Mouse (Mus musculus) thymus, adult 2 months (tissue): ENCODE data around the gene Ost4. TPM values are rescaled to one million over a fixed set of nuclear protein-coding genes. Genes with fewer than 3 reads are reported as not detected.

ENCODE experiments used
- DNase-seq: peaks from one replicate; pipeline ENCODE4 v3.0.0; 2021
- H3K27ac ChIP-seq: fragments of 200-500 bp; 2 replicates; pipeline ENCODE4 v1.5.1; 2012; ENCODE audit warnings: low read length, control low read depth; ENCODE audit not compliant: control insufficient read depth, insufficient read depth
- H3K27me3 ChIP-seq: fragments of 200-500 bp; 2 replicates; pipeline ENCODE4 v1.6.1; 2012; ENCODE audit warnings: mild to moderate bottlenecking, low read length, moderate library complexity, mixed read lengths; ENCODE audit not compliant: control insufficient read depth, insufficient read depth
- H3K36me3 ChIP-seq: fragments of 200-500 bp; 2 replicates; pipeline ENCODE4 v1.6.1; 2012; ENCODE audit warnings: mild to moderate bottlenecking, low read length, moderate library complexity; ENCODE audit not compliant: control insufficient read depth, insufficient read depth
- H3K4me1 ChIP-seq: fragments of 200-500 bp; replicated peaks from 2 replicates; pipeline ENCODE4 v1.6.1; 2012; ENCODE audit warnings: low read length; ENCODE audit not compliant: control insufficient read depth, insufficient read depth
- H3K4me3 ChIP-seq: fragments of 200-500 bp; 2 replicates; pipeline ENCODE4 v1.5.1; 2012; ENCODE audit warnings: mild to moderate bottlenecking, low read length, control low read depth, moderate library complexity; ENCODE audit not compliant: control insufficient read depth, insufficient read depth
- CTCF ChIP-seq: fragments of 200-500 bp; IDR thresholded peaks from 2 replicates; pipeline ENCODE4 v1.5.1; 2012; ENCODE audit warnings: mild to moderate bottlenecking, control low read depth, low read length, moderate library complexity, borderline replicate concordance; ENCODE audit not compliant: control insufficient read depth, poor library complexity, insufficient read depth; ENCODE audit errors: extremely low read depth
- POLR2A ChIP-seq: fragments of 200-500 bp; IDR thresholded peaks from 2 replicates; pipeline ENCODE4 v1.6.1; 2012; ENCODE audit warnings: mild to moderate bottlenecking, low read length, control low read depth, moderate library complexity; ENCODE audit not compliant: control insufficient read depth, poor library complexity, insufficient read depth; ENCODE audit errors: extremely low read depth
- WGBS: fragments of 180-500 bp; shearing (Covaris S2); methylation state at CpG from one replicate; pipeline ENCODE4 v1.1.7; 2018; 5-methylcytosine and 5-hydroxymethylcytosine counted together
- polyA plus RNA-seq: library from polyadenylated mRNA; depleted of rRNA; stranded (reverse); fragments of >200 nt; gene quantifications from 2 replicates; pipeline ENCODE4 v1.2.3, GENCODE M21; 2012

Gene Ost4
- polyA plus RNA-seq, 1 experiment = 239 TPM

- no peak for DNase-seq
- Histone ChIP-seq H3K27ac (no peak overlapping the region), H3K4me3 (no peak overlapping the region), H3K4me1 (peaks cover 16% of the 10 kb centered on the region), H3K36me3 (no peaks in the 10 kb centered on the region), H3K27me3 (no peaks in the 10 kb centered on the region)
- WGBS = 88% methylated on average over 19 of the region's 19 CpGs
- TF ChIP-seq CTCF (no peak), POLR2A (no peak)
Measured at GRCm38 (mm10) chr5:30920621-30921020, 13.0 kb upstream of the Ost4 start.

GRCm38 (mm10) chr5:30919831-30920614 lies 12.4 kb upstream of the Ost4 start:
- no peak overlapping the region for H3K4me3 ChIP-seq
- H3K36me3 ChIP-seq = no peaks in the 10 kb centered on the region
- WGBS = 92% methylated on average over 11 of the region's 11 CpGs
- H3K4me1 ChIP-seq = peaks cover 22% of the 10 kb centered on the region
- no peak overlapping the region for H3K27ac ChIP-seq
- H3K27me3 ChIP-seq = no peaks in the 10 kb centered on the region
- no peak for DNase-seq
- TF ChIP-seq POLR2A (no peak), CTCF (no peak)

DNA sequence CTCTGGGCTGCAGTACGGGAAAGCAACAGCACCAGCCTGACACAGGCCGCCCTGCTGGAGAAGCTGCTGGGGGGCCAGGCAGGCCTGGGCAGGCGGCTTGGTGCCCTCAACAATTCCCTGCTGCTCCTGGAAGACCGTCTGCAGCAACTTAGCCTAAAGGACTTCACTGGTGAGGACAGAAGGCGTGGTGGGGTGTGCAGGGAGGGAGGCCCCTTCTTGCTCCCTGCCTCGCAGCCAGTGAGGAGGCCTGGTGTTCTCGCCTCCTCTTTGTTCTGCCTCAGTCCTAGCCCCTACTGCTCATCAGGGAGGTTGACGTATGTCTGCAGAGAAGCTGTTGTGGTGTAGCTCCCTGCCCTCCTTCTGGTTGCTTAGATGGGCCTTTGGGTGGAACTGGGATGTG lies 11.1 kb upstream of the Ost4 start:
- no peak for DNase-seq
- 98% methylated on average over 8 of the region's 8 CpGs for WGBS
- H3K36me3 ChIP-seq = no peaks in the 10 kb centered on the region
- peaks cover 36% of the 10 kb centered on the region for H3K4me1 ChIP-seq
- no peak overlapping the region for H3K4me3 ChIP-seq
- H3K27me3 ChIP-seq = no peaks in the 10 kb centered on the region
- no peak for TF ChIP-seq CTCF
- TF ChIP-seq POLR2A = no peak
- H3K27ac ChIP-seq = no peak overlapping the region

DNA sequence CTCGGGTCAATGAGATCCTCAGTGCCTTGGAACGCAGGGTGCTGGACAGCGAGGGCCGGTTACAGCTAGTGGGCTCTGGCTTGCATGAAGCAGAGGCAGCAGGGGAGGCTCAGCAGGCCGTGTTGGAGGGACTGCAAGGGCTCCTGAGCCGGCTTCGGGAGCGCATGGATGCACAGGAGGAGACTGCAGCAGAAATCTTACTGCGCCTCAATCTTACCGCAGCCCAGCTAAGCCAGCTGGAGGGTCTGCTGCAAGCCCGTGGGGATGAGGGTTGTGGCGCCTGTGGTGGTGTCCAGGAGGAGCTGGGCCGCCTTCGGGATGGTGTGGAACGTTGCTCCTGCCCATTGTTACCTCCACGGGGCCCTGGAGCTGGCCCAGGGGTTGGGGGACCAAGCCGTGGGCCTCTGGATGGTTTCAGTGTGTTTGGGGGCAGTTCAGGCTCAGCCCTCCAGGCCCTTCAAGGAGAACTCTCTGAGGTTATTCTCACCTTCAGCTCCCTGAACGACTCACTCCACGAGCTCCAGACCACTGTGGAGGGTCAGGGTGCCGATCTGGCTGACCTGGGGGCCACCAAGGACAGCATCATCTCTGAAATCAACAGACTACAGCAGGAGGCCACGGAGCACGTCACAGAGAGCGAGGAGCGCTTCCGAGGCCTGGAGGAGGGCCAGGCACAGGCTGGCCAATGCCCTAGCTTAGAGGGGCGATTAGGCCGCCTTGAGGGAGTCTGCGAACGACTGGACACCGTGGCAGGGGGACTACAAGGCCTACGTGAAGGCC lies 10.5 kb upstream of the Ost4 start:
- 97% methylated on average over 31 of the region's 31 CpGs for WGBS
- no peak overlapping the region for H3K4me3 ChIP-seq
- no peak for DNase-seq
- H3K4me1 ChIP-seq = peaks cover 42% of the 10 kb centered on the region
- H3K27me3 ChIP-seq = no peaks in the 10 kb centered on the region
- H3K27ac ChIP-seq = no peak overlapping the region
- TF ChIP-seq CTCF (no peak), POLR2A (no peak)
- H3K36me3 ChIP-seq = no peaks in the 10 kb centered on the region

GRCm38 (mm10) chr5:30917348-30917747 lies 9.8 kb upstream of the Ost4 start:
- no peaks in the 10 kb centered on the region for H3K27me3 ChIP-seq
- no peaks in the 10 kb centered on the region for H3K36me3 ChIP-seq
- no peak for TF ChIP-seq CTCF
- TF ChIP-seq POLR2A = no peak
- H3K4me3 ChIP-seq = no peak overlapping the region
- no peak for DNase-seq
- 95% methylated on average over 11 of the region's 11 CpGs for WGBS
- H3K27ac ChIP-seq = no peak overlapping the region
- peaks cover 43% of the 10 kb centered on the region for H3K4me1 ChIP-seq

GRCm38 (mm10) chr5:30916841-30917240 lies 9.3 kb upstream of the Ost4 start:
- TF ChIP-seq POLR2A = no peak
- TF ChIP-seq CTCF = no peak
- no peak for DNase-seq
- H3K27me3 ChIP-seq = no peaks in the 10 kb centered on the region
- peaks cover 38% of the 10 kb centered on the region for H3K4me1 ChIP-seq
- H3K36me3 ChIP-seq = no peaks in the 10 kb centered on the region
- H3K27ac ChIP-seq = no peak overlapping the region
- WGBS = 94% methylated on average over 9 of the region's 9 CpGs
- no peak overlapping the region for H3K4me3 ChIP-seq

DNA sequence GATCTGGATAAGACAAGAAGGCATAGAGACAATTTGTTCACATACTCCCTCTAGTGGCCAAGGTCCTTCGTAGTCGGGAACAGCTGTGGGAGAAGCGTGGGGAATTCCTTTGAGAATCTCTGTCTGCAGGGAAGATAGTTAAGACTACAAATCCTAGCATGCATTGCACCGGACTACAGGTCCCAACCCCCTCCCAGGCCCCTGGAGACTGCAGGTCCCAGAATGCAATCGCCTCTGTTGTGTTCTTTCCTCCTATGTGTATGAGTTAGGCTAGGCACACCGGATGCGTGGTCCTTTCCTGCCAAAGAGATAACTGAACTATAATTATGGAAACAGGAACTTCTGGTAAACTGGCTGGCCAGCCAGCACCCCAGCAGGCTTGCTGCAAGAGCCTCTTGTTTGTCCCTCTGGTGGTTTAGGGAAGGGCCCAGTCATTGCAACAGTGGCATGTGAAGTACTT lies 8.4 kb upstream of the Ost4 start:
- H3K36me3 ChIP-seq = no peaks in the 10 kb centered on the region
- peaks cover 36% of the 10 kb centered on the region for H3K4me1 ChIP-seq
- H3K4me3 ChIP-seq = no peak overlapping the region
- TF ChIP-seq POLR2A (no peak), CTCF (0 out of 2 replicates have a peak, but pooled peaks have one; percentile 49)
- 8% methylated on average over 7 of the region's 7 CpGs for WGBS
- peak; percentile 68 for DNase-seq
- peak overlapping the region; percentile 58 for H3K27ac ChIP-seq
- H3K27me3 ChIP-seq = no peaks in the 10 kb centered on the region
